Mouse (Mus musculus) midbrain, embryonic 10.5 days (tissue): ENCODE data around the gene Chrnb4. TPM values are rescaled to one million over a fixed set of nuclear protein-coding genes. Genes with fewer than 3 reads are reported as not detected.
A peak's percentile ranks its signal among the peaks of the same experiment; 100 is the strongest.

Source experiments
- DNase-seq: peaks from one replicate; pipeline ENCODE4 v3.0.0-alpha.2; 2017; ENCODE audit warnings: low spot score
- H3K27ac ChIP-seq: fragments of 300-500 bp; sonication (generic); replicated peaks from 2 replicates; pipeline ENCODE4 v1.5.1; 2016; ENCODE audit warnings: mild to moderate bottlenecking
- H3K27me3 ChIP-seq: fragments of 300-500 bp; sonication (generic); 2 replicates; pipeline ENCODE4 v1.6.1; 2016; ENCODE audit warnings: low read depth, mild to moderate bottlenecking; ENCODE audit not compliant: poor library complexity, severe bottlenecking
- H3K36me3 ChIP-seq: fragments of 300-500 bp; sonication (generic); 2 replicates; pipeline ENCODE4 v1.6.1; 2016; ENCODE audit warnings: mild to moderate bottlenecking, moderate library complexity
- H3K4me1 ChIP-seq: fragments of 300-500 bp; sonication (generic); 2 replicates; pipeline ENCODE4 v1.6.1; 2016
- H3K4me3 ChIP-seq: fragments of 300-500 bp; sonication (generic); 2 replicates; pipeline ENCODE4 v1.5.1; 2016; ENCODE audit warnings: mild to moderate bottlenecking, moderate library complexity
- H3K9me3 ChIP-seq: fragments of 300-500 bp; sonication (generic); replicated peaks from 2 replicates; pipeline ENCODE4 v1.6.1; 2016; ENCODE audit warnings: mild to moderate bottlenecking
- WGBS: fragments of 180-500 bp; shearing (Covaris S2); methylation state at CpG from one replicate; pipeline ENCODE4 v1.1.7; 2016; 5-methylcytosine and 5-hydroxymethylcytosine counted together
- polyA plus RNA-seq: library from polyadenylated mRNA; unstranded; fragments of >200 nt; fragmentation: Nextera tagmentation; extraction: Ambion mirVana; gene quantifications from 2 replicates; pipeline ENCODE4 v1.2.1, GENCODE M21; 2016

Chrnb4 gene
- polyA plus RNA-seq, 1 experiment from 2014 or later = 2.2 TPM

DNA sequence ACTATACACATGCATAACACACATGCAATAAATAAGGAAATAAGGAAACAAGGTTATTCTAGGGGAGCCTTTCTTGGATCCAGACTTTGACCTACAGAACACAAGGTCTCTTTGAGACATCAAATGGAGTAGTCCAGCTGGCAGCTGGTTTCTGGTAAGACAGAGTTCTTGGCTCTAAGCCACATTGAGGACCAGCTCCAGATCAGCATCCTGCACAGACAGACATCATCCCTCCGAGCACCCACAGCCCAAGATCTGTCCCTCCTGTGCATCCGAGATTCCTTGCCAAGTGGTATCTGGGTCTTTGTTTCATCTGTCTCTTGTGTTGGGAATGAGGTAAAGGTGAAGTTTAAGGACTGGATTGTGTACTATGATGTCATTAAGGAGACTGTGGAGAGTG lies 3.6 kb downstream of the Chrnb4 start:
- Histone ChIP-seq H3K9me3 (no peaks in the 10 kb centered on the region), H3K4me1 (peaks cover 34% of the 10 kb centered on the region), H3K36me3 (no peaks in the 10 kb centered on the region), H3K27me3 (peaks cover 21% of the 10 kb centered on the region), H3K4me3 (no peak overlapping the region), H3K27ac (no peak overlapping the region)
- DNase-seq = no peak
- WGBS = 81% methylated on average over 2 of the region's 2 CpGs

DNA sequence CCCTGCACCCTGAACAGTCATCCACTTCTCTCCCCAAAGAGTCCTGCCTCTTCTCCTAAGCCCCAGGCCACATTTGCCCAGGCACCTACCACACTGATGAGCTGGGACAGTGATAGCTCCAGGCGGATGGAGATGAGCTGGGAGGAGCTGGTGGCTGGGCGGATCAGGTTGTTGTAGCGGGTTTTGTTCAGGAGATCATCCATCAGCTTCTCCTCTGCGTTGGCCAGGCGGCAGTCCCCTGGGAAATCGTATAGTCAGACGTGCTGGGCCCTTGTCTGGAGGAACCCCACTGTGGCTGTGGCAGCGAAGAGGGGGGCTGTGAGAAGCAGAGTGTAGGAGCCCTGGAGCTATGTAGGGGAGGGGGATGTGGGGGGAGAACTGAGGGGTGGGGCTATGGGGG lies 4.9 kb downstream of the Chrnb4 start:
- H3K36me3 ChIP-seq = no peaks in the 10 kb centered on the region
- no peaks in the 10 kb centered on the region for H3K9me3 ChIP-seq
- WGBS = 17% methylated on average over 8 of the region's 8 CpGs
- DNase-seq = no peak
- peaks cover 21% of the 10 kb centered on the region for H3K27me3 ChIP-seq
- peaks cover 29% of the 10 kb centered on the region for H3K4me1 ChIP-seq
- peak overlapping the region; percentile 9; the same call in 1 of the 2 replicates for H3K4me3 ChIP-seq
- 0 out of 2 replicates have a peak overlapping the region, but pooled peaks have one; percentile 20 for H3K27ac ChIP-seq

DNA sequence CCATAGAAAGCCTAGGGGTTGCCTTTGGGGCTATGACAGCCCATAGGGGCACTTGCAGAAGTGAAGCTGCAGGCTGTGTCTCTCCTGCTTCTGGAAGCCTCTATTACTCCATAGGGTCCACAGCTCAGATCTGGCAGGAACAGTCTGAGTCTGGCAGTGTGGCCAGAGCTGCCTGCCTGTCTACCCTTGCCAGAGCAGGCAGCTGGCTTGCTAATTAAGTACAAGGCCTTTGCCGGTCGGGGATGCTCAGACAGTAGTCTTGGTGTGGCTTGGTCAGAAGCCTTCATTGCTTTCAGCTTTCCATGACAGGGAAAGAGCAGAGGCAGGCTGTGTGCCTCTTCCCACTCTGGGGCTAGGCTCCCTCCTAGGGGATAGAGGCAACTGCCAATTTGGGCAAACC lies 7.2 kb downstream of the Chrnb4 start:
- H3K4me1 ChIP-seq = peaks cover 13% of the 10 kb centered on the region
- H3K36me3 ChIP-seq = no peaks in the 10 kb centered on the region
- no peak for DNase-seq
- H3K4me3 ChIP-seq = no peak overlapping the region
- 78% methylated on average over 2 of the region's 2 CpGs for WGBS
- H3K9me3 ChIP-seq = no peaks in the 10 kb centered on the region
- peaks cover 10% of the 10 kb centered on the region; the same call in 1 of the 2 replicates for H3K27me3 ChIP-seq
- no peak overlapping the region for H3K27ac ChIP-seq

DNA sequence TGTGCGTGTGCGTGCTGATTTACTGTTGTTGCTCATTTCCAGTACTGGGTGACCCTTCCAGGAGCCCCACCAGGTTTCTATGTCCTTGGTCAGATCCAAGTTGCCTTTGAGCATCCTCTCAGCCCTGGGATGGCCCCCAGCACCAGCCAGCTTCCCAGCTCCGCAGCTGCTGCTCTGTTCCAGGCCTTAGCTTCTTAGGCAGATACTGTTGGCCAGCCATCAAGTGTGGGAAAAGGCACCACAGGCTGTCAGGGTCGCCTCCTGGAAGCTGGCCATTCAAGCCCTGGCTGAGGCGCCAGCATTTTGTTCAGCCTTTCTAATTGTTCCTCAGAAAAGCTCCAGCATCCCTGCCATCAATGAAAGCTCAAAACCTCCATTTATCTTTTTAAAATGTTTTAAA lies 8.6 kb downstream of the Chrnb4 start:
- Histone ChIP-seq H3K9me3 (no peaks in the 10 kb centered on the region), H3K4me3 (no peak overlapping the region), H3K27me3 (peaks cover 1% of the 10 kb centered on the region; the same call in 1 of the 2 replicates), H3K4me1 (peaks cover 13% of the 10 kb centered on the region), H3K27ac (no peak overlapping the region), H3K36me3 (0 out of 2 replicates have a peak, but pooled peaks cover under 1% of the 10 kb centered on the region)
- WGBS = 73% methylated on average over 5 of the region's 5 CpGs
- DNase-seq = no peak

DNA sequence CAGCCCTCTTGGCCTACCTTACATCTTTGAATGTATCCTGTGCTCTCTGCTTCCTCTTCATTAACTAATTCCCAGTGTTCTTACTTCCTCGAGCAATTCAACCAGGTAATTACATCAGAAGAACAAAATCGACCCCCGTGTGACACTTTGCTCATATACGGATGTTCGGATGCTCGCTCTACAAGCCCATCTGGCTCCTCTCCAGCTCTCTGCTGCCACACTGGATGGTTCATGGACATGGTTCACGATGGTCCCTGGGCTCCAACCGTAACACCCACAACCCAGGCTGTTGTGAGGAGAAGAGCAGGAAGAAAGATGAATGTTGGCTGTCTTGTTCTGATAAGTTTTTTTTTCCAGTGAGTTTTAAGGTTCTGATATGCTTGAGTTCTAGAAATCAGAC lies 9.6 kb downstream of the Chrnb4 start:
- DNase-seq = no peak
- Histone ChIP-seq H3K27ac (no peak overlapping the region), H3K27me3 (no peaks in the 10 kb centered on the region), H3K36me3 (0 out of 2 replicates have a peak, but pooled peaks cover 5% of the 10 kb centered on the region), H3K4me1 (peaks cover 7% of the 10 kb centered on the region), H3K4me3 (no peak overlapping the region), H3K9me3 (no peaks in the 10 kb centered on the region)
- 92% methylated on average over 8 of the region's 8 CpGs for WGBS

DNA sequence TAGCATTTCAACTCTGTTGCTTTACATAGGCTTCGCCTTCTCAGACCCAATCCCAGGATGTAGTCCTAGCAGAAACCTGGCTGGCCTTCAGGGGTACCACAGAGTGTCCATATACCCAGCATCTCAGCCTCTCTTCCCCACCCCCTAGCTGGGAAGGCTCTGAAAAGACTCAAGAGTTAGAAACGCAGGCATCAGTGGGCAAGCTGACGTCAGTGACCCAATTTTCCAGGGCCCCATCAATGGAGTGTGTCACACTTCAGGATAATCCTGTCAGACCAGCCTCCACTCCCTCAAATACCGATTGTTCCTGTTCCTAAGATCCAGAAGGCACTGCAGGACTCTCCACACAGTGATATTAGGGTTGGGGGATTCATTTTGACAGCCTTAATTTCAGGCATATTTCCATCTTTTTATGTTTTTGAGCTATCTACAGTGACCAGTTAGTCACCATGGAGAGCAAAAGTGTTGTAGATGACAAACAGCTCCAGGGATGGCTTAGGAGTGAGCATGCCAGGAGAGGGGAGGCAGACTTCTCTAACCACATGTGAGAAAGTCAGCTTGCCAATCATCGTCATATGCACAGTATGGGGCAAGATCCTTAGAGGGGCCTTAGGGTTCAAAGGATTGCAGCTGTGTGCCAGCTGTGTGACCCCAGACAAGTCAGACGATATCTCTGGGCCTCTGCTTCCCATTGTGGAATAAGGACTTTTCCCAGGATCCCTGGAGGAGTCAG lies 17.0 kb downstream of the Chrnb4 start:
- DNase-seq = peak; percentile 51
- Histone ChIP-seq H3K9me3 (no peaks in the 10 kb centered on the region), H3K27me3 (peaks cover 16% of the 10 kb centered on the region), H3K4me3 (no peak overlapping the region), H3K36me3 (0 out of 2 replicates have a peak, but pooled peaks cover 5% of the 10 kb centered on the region), H3K4me1 (peaks cover 26% of the 10 kb centered on the region), H3K27ac (peak overlapping the region; percentile 64)
- whole genome bisulfite sequencing = 39% methylated on average over 6 of the region's 6 CpGs

DNA sequence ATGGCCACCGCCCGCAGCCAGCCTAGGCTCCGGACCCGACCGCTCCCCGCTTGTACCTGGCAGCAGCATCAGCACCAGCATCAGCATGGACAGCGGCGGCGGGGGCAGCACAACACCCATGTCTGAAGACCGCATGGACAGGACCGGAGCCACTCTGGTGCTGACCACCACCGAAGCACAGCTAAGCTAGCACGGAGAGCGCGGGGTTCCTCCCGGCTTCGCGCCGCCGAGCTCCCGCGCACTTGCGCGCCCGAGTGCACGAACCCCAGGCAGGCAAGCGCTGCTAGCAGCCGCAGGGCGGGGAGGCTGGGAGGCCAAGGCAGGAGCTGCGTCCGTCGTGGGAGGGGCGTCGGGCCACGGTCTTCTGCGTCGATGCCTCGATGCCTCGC lies 22.3 kb downstream of the Chrnb4 start, which contains the start of gene Chrna3:
TSS of gene Chrna3 (minus strand) at position 288 of the 389 bp plus-strand sequence.
- Histone ChIP-seq H3K27me3 (peaks cover 42% of the 10 kb centered on the region), H3K27ac (peak within 1 kb of the TSS; percentile 80)
- WGBS = 1% methylated on average over 39 of the region's 39 CpGs

DNA sequence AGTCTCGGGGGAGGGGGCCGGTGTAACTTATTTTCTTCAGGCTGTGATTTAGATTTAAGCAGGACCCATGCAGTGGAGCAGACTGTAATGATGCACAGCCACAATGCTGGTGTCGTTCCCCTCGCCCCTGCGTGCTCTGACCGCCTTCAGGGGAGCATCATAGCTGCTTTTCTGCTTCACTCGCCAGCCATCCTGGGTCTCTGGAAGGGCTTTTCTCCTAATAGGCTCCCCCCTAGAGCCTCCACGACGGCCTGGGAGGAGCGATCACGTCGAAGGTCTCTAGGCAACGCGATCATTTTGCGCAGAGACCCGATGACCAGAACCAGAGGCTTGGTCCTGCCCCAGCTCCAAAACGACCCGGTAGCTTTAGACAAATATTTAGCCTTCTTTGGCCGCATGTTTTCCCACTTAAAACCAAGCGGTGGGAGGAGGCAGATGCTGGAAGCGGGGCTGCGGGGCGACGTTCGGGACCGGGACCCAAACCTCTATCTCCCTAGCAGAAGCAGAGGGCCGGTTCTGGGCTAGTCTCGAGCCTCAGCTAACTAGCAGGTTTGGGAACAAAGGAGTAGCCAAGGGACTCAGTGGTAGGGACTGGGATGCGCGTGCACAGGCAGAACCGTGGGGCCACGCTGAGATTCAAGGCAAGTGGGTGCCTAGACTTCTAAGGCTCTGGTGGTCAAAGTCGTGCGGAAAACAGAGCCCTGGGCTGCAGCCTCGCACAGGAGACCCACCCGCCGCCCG lies 22.9 kb downstream of the Chrnb4 start:
- Histone ChIP-seq H3K4me1 (peaks cover 27% of the 10 kb centered on the region), H3K27me3 (peaks cover 42% of the 10 kb centered on the region), H3K36me3 (no peaks in the 10 kb centered on the region), H3K9me3 (no peaks in the 10 kb centered on the region), H3K4me3 (peak overlapping the region; percentile 62), H3K27ac (peak overlapping the region; percentile 80)
- WGBS = 12% methylated on average over 38 of the region's 38 CpGs
- peak; percentile 36 for DNase-seq

More for the DNA sequence above, 22.3 kb downstream of the Chrnb4 start, which contains the start of gene Chrna3:
- peak; percentile 65 for DNase-seq
- H3K9me3 ChIP-seq = no peaks in the 10 kb centered on the region
- no peaks in the 10 kb centered on the region for H3K36me3 ChIP-seq
- H3K4me1 ChIP-seq = peaks cover 33% of the 10 kb centered on the region
- H3K4me3 ChIP-seq = peak within 1 kb of the TSS; percentile 62

DNA sequence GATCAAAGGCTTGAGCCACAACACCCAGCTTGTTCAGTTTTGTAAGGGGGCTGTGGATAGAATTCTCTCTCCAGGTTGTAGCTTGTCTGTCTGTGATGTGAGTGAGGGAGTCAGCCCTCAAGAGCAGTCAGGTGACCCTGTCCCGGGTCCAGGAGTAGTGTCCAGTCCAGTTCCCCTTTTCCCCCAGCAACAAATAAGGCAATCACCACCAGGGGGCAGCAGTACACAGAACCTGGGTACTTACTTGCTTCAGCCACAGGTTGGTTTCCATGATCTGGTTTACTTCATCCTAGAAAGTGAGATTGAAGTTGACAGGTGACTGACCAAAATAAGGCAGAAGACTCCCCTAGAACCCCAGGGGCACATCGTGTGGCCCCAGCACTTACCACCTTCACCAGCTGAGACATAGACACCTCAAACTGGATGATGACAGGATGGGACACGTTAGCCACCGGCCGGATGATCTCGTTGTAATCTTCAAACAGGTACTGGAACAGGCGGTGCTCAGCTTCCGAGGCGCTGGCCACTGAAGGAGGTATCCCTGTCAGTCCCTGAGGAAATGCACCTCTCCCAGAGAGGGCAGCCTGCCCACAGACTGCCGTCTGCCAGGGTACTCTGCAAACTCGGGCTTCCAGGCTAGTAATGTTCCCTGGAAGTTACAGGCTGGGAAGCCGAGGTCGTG lies 24.5 kb downstream of the Chrnb4 start:
- peaks cover 42% of the 10 kb centered on the region for H3K27me3 ChIP-seq
- whole genome bisulfite sequencing = 47% methylated on average over 13 of the region's 13 CpGs
- no peaks in the 10 kb centered on the region for H3K36me3 ChIP-seq
- DNase-seq = peak; percentile 85
- no peak overlapping the region for H3K4me3 ChIP-seq
- peaks cover 20% of the 10 kb centered on the region for H3K4me1 ChIP-seq
- no peak overlapping the region for H3K27ac ChIP-seq
- H3K9me3 ChIP-seq = no peaks in the 10 kb centered on the region

DNA sequence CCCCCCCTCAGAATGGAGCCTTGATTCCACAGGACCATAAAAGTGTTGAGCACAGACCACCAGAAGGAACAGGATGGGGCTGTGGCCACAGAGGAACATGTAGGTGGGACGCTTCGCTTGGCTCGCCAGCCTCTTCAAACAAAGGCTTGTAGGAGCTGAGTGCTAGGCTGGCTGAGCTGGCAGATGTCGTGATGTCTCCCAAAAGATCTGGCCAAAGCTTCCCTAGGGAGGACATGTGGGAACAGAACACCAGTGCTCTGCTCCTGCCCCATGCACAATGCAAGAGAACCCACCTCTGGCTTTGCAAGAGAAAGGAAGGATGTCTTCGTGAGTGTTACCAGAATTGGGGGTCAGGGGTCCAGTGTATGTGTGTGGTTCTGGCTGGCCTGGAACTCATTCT lies 25.3 kb downstream of the Chrnb4 start:
- 83% methylated on average over 5 of the region's 5 CpGs for WGBS

DNA sequence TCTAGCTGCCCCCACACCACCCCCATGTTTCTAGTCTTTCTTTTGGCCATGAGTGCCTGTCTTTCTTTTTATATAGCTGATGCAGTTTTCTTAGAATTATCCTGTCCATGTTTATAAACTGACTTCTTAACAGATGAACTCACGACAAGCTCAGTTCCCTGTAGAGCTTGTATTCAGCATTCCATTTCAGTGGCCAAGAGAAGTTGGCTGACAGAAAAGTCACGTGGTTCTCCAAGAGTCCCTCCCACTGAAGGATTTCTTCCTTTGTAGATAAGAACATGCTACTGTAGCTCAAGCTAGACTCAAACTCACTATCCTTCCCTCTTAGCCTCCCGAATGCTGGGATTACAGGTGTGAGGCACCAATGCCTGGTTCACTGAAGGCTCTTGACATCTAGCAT lies 31.7 kb downstream of the Chrnb4 start:
- 87% methylated on average over 3 of the region's 3 CpGs for WGBS
- Histone ChIP-seq H3K36me3 (0 out of 2 replicates have a peak, but pooled peaks cover 6% of the 10 kb centered on the region), H3K4me1 (no peaks in the 10 kb centered on the region; the same call in none of the 2 replicates), H3K4me3 (no peak overlapping the region), H3K9me3 (no peaks in the 10 kb centered on the region), H3K27me3 (no peaks in the 10 kb centered on the region), H3K27ac (no peak overlapping the region)
- DNase-seq = no peak

More for the DNA sequence above, 25.3 kb downstream of the Chrnb4 start:
- Histone ChIP-seq H3K36me3 (no peaks in the 10 kb centered on the region), H3K4me1 (peaks cover 20% of the 10 kb centered on the region), H3K4me3 (no peak overlapping the region), H3K9me3 (no peaks in the 10 kb centered on the region), H3K27me3 (peaks cover 42% of the 10 kb centered on the region), H3K27ac (no peak overlapping the region)
- DNase-seq = no peak

DNA sequence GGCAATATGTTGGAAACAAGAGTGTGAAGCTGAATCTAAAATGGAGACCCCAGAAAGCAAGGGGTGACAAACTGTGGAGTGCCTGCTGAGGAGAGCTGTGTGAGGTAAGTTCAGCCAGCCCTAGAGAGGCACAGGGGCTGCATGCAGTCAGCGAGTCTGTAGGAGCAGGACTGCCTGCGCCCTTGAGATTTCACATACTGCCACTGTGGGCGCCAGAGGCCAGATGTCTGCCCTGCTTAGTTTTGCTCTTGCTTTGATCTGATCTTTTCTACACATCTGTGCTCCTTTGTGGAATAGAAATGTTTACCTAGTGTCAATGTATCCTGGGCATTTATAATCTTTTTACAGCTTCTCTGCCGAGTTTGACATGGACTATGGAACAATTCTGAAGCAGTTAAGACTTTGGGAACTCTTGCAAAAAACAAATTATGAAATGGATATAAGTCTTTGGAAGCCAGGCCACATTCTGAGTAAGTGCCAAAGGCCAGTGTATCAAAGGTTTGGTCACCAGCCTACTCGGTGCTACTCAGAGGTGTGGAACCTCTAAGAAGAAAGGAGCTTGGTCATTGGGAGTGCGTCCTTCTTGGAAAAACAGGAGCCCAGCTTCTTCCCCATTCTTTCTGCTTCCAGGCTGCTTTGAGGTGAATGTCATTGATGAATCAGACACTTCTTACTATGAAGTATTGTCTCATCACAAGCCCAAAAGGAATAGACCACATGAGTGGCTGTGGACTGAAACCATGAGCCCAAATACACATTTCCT lies 37.8 kb downstream of the Chrnb4 start:
- WGBS = 51% methylated on average over 6 of the region's 6 CpGs
- H3K27me3 ChIP-seq = no peaks in the 10 kb centered on the region
- H3K27ac ChIP-seq = no peak overlapping the region
- H3K4me3 ChIP-seq = no peak overlapping the region
- no peaks in the 10 kb centered on the region for H3K9me3 ChIP-seq
- peaks cover 4% of the 10 kb centered on the region; the same call in 1 of the 2 replicates for H3K4me1 ChIP-seq
- no peak for DNase-seq
- H3K36me3 ChIP-seq = 0 out of 2 replicates have a peak, but pooled peaks cover 6% of the 10 kb centered on the region
